Mouse (Mus musculus) G1E (cell line): Measurements from ENCODE around the gene Pdlim5.

Experiments used
- CTCF ChIP-seq: IDR thresholded peaks from 2 replicates; pipeline ENCODE4 v1.5.1; 2012; ENCODE audit warnings: low read depth, low read length, inconsistent platforms, mixed read lengths
- GATA1 ChIP-seq: IDR thresholded peaks from 2 replicates; pipeline ENCODE4 v1.6.1; 2012; ENCODE audit warnings: borderline replicate concordance, low read length, inconsistent platforms, mixed read lengths

DNA sequence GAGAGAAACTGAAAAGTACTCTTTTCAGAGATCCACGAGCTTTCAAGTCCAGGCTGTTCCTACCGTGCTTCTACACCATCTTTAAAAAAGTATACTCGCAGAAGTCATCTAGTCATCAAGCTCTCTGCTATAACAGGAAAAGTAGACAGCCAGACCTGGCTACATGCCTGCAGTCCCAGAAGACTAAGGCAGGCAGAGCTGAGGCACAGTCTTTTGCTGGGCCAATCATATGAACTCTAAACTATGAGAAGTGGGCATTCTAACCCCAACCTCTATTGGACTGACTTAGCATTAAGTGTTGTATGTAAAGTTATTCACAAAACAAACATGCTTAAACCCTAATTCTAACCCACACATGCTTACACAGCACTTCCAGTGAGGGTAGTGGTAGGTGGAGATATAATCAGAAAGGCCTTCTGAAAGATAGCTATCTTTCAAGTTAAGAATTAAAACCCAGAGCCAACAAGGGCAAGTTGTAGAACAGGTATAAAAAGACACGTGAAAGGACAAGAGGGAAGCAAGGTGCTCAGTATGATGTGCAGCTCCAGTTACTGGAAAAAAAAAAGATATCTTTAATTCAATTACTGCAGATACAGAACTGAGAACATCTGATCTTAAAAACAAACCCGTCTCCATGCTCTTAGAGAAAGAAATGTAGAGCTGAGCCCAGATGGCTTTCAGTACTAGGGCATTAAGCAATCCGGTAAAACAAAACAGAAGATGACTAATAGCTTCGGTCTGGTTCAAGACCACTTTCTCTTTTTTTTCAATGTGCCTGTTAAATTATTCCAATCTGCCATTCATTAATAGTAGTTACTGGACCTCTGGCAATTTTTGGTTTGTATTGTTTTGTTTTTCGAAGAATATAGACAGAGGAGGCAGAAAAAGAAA, 50.0 kb downstream of the Pdlim5 start:
- TF ChIP-seq GATA1: no peak
- TF ChIP-seq CTCF: no peak
